Mouse (Mus musculus) spleen, adult 2 months (tissue): ENCODE results near the gene Ehd2.

Experiments
- CTCF ChIP-seq: fragments of 200-500 bp; IDR thresholded peaks from 2 replicates; pipeline ENCODE4 v1.5.1; 2011; ENCODE audit warnings: mild to moderate bottlenecking, inconsistent platforms; ENCODE audit not compliant: insufficient read depth, insufficient read length, insufficient replicate concordance; ENCODE audit errors: extremely low read depth
- POLR2A ChIP-seq: fragments of 200-500 bp; IDR thresholded peaks from 2 replicates; pipeline ENCODE4 v1.6.1; 2011; ENCODE audit warnings: low read depth, low read length, inconsistent platforms

DNA sequence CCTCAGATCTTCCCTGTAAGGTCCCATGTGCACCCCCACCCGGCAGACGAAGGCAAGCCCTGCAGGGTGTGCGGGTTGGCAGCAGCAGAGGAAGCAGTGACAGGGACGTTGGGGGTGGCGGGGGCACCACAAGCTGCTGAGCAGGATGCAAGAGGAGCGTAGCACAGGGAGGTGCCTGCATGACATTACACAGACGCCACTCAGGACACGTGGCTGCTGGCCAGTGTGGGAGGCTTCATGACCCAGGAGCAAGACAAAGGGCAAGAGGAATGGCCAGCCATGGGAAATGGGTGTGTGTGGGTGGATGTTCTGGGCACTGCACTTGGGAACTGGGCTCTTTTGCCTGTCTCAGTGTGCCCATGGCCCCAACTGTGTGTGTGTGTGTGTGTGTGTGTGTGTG, 12.9 kb upstream of the Ehd2 start:
- no peak for TF ChIP-seq CTCF
- TF ChIP-seq POLR2A: no peak
